Mouse (Mus musculus): ENCODE data around the gene Vat1.
A peak's percentile ranks its signal among the peaks of the same experiment; 100 is the strongest.
"Not testable (repeated sequence)": the region's sequence is repeated elsewhere in the genome, so short reads cannot be mapped to it uniquely, and the experiment has no call there.

The Vat1 gene

GRCm38 (mm10) chr11:101465869-101466551 lies at the start of gene Vat1:
Gene Vat1 (minus strand): TSS chr11:101466230.
- peak; percentile 55 to 60 for DNase-seq

GRCm38 (mm10) chr11:101507090-101507489 lies 41.1 kb upstream of the Vat1 start:
- DNase-seq = no peak

GRCm38 (mm10) chr11:101506269-101506780 lies 40.3 kb upstream of the Vat1 start:
- DNase-seq = no peak

DNA sequence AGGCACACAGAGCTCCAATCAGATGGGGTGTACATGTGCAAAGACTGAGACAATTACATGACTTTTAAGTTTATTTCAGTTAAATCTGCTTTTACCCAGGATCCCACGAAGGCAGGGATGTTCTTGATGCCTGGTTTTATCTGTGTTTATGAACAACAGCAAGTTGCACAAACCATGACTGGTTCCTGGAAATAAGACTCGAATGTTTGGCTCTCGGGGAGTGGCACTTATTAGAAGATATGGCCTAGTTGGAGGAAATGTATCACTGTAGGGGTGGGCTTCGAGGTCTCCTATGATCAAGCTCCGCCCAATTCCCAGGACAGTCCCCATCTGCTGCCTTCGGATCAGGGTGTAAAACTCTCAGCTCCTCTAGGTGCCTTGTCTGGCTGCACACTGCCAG lies 20.1 kb upstream of the Vat1 start:
- no peak for DNase-seq

DNA sequence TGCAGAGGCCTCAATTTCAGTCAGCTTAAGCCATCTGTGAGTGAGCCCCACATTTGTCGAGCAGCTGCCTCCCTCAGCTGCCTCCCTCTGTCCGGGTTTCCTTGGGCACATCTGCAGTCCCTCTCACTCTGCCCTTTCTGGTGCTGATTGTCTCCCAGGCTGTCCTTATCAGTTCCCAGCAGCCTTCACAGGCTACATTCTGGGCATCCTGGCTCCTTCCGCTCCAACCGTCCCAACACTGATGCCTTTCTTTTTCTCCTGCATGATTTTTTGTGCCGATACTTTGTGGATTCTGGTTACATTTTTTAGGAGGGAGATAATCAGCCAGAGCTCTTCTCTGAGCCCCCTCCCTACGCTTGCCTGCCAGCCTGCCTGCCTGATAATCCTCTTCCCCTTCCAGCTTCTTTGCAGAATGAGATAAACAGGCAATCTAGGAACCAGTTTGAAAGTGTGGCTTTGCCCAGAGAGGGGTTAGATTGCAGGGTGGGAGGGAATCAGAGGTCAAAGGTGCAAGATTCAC lies 19.5 kb upstream of the Vat1 start:
- no peak for DNase-seq

- no peak for DNase-seq
Observed at GRCm38 (mm10) chr11:101484814-101485213, 18.8 kb upstream of the Vat1 start.

- no peak for DNase-seq
Observed at GRCm38 (mm10) chr11:101484245-101484644, 18.2 kb upstream of the Vat1 start.

DNA sequence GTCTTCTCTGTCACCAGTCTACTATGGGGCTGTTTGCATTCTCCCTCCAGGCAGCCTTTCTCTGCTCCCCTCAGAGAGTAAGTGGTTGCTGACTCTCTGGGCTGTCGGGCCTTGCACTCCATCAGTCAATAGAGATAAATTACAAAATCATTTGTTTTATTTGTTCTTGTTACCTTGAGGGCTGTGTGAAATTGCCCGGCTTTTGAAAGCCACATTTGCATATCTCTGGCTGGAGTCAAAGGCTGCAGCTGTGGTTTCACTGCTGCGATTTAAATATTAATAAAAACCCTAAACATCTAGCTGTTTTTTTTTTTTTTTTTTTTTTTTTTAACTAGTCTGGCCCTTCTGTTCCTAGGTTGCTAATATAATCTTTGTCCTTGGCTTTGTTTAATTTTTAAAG lies 17.8 kb upstream of the Vat1 start:
- DNase-seq = no peak

- DNase-seq = no peak
Observed at GRCm38 (mm10) chr11:101480912-101481311, 14.9 kb upstream of the Vat1 start.

GRCm38 (mm10) chr11:101479171-101479635 lies 13.2 kb upstream of the Vat1 start:
- DNase-seq = no peak

DNA sequence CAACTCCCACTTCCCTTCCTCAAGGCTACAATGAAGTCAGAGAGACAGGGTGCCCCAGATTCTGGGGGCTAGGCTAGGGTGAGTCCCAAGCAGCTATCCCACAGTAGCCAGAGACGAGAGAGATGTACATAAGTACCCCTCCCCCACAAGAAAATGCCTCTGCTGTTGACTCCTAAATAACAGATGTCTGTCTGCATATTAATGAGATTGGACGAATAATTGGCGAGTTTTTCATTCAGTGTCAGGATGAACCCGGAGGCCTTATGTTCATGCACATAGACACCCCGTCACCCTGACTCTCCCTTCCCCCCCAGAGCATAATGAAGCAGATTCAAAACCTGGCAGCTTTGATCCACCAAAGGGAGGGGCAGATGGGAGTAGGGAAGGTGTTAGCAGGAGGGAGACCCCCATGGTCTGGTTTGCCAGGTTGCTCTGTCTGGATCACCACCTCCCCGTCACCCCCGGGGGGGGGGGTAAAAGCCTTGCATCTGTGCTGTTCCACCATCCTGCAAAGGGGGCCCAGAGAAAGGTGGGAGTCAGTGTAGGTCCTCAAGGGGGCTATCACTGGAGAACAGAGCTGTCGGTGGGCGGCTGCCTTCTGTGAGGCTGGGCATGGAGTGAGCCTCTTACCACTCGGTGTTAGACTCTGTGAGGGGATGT lies 11.7 kb upstream of the Vat1 start:
- DNase-seq = no peak

DNA sequence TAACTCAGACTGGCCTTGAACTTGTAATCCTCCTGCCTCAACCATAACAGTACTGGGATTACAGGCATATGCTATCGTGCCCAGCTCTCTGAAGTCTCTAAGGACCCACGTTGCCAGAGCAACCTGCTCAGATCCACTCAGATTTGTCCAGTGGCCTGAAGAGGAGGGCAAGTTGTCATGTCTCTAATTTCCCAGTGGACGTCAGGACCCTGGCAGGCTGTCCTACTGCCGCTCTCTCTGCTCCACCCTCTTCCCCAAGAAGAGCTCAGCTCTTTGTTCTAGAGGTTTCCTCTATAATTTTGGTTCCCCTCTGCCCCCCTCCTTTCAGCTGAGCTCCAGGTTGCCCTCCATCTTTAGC lies 11.1 kb upstream of the Vat1 start:
- no peak for DNase-seq

- DNase-seq = not testable (repeated sequence)
Observed at GRCm38 (mm10) chr11:101476361-101476760, 10.3 kb upstream of the Vat1 start.

DNA sequence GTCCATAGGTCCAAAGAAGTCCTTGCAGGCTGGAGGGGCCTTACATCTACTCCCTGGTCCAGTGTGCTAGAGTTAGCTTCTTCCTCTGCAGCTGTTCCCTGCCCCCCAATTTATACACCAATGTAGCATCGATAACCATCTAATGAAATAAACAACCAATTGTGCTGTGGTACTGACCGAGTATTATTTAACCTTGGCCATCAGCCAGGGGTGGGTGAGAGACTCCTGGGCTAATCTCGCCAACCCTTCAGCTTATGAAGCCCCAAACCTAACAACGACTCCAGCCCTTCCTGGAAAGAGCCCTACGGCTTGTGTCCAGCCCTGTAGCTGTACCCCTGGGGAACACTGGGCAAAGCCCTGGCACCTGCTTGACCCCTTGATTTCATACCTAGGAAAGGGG lies 8.3 kb upstream of the Vat1 start:
- no peak for DNase-seq

DNA sequence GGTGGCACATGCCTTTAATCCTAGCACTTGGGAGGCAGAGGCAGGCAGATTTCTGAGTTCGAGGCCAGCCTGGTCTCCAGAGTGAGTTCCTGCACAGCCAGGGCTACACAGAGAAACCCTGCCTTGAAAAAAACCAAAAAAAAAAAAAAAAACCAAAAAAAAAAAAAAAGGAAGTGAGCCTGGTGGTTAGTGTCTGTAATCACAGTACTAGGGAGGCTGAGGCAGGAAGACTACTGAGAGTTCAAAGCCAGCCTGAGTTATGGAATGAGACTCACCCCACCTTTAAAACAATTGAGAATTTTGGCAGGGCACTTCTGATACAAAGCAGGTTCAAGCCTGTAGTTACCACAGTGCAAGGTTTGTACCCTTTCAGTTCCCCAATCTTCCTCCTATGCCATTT lies 7.7 kb upstream of the Vat1 start:
- DNase-seq = not testable (repeated sequence)

- no peak for DNase-seq
Observed at GRCm38 (mm10) chr11:101472336-101472735, 6.3 kb upstream of the Vat1 start.

- no peak for DNase-seq
Observed at GRCm38 (mm10) chr11:101471926-101472325, 5.9 kb upstream of the Vat1 start.

GRCm38 (mm10) chr11:101470206-101470605 lies 4.2 kb upstream of the Vat1 start:
- DNase-seq = no peak

GRCm38 (mm10) chr11:101469155-101469554 lies 3.1 kb upstream of the Vat1 start:
- DNase-seq = no peak

GRCm38 (mm10) chr11:101468731-101469130 lies 2.7 kb upstream of the Vat1 start:
- DNase-seq = no peak

- DNase-seq = no peak
Observed at GRCm38 (mm10) chr11:101468263-101468688, 2.2 kb upstream of the Vat1 start.

DNA sequence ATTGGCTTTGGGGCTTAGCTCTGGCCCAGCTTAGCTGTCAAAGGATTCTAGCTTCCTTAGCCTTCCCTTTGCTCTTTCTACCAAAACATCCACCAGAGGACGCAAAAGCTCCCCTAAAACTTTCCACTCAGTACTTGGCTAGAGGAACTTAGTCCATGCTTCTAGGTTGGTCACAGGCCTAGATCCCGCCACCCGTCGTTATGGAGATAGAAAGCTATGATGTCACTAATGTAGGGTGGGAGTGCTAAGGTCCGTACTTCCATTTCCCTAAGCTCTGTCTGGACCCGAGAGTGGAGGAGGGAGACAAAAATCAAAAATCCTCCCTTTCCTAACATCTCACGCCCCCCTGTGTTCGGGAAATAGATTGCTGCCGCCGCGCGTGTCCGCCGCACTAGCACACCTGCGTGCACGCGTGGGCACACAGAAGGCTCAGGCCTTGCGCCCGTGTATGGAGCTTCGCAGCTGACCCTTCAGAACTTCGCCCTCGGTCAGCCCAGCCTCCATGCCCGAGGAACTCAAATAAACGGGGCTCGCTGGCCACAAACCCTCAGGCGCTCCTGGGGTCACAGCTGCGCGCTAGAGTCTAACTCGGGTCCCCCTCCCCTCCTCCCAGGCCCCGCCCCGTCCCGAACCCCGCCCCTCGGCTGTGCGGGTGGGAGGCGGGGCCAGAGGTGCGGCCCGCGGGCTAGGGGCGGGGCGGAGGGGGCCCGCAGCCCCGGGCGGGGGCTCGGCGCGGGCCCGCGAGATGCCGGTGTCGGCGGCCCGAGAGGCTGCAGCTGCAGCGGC lies 1.6 kb upstream of the Vat1 start:
- DNase-seq = peak; percentile 77 to 83

DNA sequence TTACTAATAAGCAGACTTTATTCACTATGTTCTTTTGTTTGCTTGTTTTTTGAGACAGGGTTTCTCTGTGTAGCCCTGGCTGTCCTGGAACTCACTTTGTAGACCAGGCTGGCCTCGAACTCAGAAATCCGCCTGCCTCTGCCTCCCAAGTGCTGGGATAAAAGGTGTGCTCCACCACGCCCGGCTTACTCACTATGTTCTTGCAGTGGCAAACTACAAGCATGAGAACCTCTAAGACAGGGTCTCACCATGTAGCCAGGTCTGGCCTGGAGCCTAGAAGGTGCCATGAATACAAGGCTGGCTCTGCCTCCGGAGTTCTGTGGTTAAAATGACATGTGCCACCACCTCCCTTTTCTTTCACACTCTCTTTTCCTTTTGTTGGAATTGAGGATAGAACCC lies 521 bp upstream of the Vat1 start:
- DNase-seq = not testable (repeated sequence)

All from kidney, adult 8-10 months (tissue).